In the genomic region with DNA sequence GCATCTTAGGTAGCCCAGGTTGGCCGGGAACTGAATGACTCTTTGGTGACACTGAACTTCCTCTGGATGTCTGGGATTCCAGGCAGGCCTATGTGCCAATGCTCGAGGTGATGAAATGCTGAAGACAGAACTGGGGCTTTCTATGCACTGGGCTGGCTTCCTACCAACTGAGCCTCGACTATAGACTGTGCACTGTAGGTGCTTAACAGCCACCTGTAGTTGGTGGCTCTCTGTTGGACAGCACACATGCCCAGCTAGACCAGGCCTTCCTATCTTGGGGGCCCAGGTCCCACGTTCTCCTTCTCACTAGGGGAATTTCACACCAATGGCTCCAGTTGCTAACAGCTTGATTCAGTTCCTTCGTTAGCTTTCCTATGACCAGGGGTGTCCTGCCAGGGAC, we compare ENCODE assay signal across 29 mouse cellular contexts.
"Had no signal": no experiment of that assay in that cellular context is flagged by ENCODE, and none has a peak within 500 bp of the region (broad histone marks: within the 10 kb centered on the region; RNA-seq: fewer than 3 reads in every experiment).

No protein-coding gene starts in this region.

- H3K27me3 ChIP-seq: heart, embryonic 12.5 days; heart, embryonic 13.5 days; heart, embryonic 15.5 days; hindbrain, embryonic 12.5 days; hindbrain, embryonic 13.5 days; hindbrain, embryonic 15.5 days; intestine, embryonic 15.5 days; kidney, embryonic 15.5 days had no signal

- H3K9me3 ChIP-seq: heart, embryonic 12.5 days; heart, embryonic 13.5 days; heart, embryonic 15.5 days; hindbrain, embryonic 10.5 days; hindbrain, embryonic 12.5 days; hindbrain, embryonic 13.5 days; hindbrain, embryonic 15.5 days; intestine, embryonic 15.5 days; kidney, embryonic 15.5 days had no signal

- H3K27ac ChIP-seq: heart, embryonic 13.5 days; heart, embryonic 15.5 days; hindbrain, embryonic 10.5 days; hindbrain, embryonic 12.5 days; hindbrain, embryonic 13.5 days; hindbrain, embryonic 14.5 days; hindbrain, embryonic 15.5 days; hindbrain, postnatal 0 days; intestine, embryonic 15.5 days; kidney, embryonic 15.5 days; kidney, postnatal 0 days; layer of hippocampus, adult 2 months; left cerebral cortex, adult 2 months had no signal

- H3K4me3 ChIP-seq: heart, embryonic 12.5 days; heart, embryonic 13.5 days; heart, embryonic 15.5 days; hindbrain, embryonic 10.5 days; hindbrain, embryonic 12.5 days; hindbrain, embryonic 13.5 days; hindbrain, embryonic 15.5 days; intestine, embryonic 15.5 days; kidney, embryonic 15.5 days; layer of hippocampus, adult 2 months; left cerebral cortex, adult 2 months had no signal

- DNase-seq: heart, postnatal 10 days; heart, postnatal 14 days; heart, postnatal 36 days; heart, postnatal 4 days; kidney, adult 11 months; kidney, adult 18-20 months; kidney, adult 8-10 months; kidney, adult 9 months; kidney, postnatal 10 days; kidney, postnatal 14 days; kidney, postnatal 25 days; kidney, postnatal 36 days; kidney, postnatal 4 days; layer of hippocampus, adult 9-11 months; layer of hippocampus, postnatal 36 days had no signal

- H3K36me3 ChIP-seq: heart, embryonic 12.5 days; heart, embryonic 13.5 days; heart, embryonic 15.5 days; hindbrain, embryonic 10.5 days; hindbrain, embryonic 12.5 days; hindbrain, embryonic 13.5 days; hindbrain, embryonic 15.5 days; intestine, embryonic 15.5 days; kidney, embryonic 15.5 days had no signal

- H3K4me1 ChIP-seq: intestine, embryonic 15.5 days; kidney, embryonic 15.5 days had no signal
